Mouse (Mus musculus) fibroblast of lung, adult 2 months (primary cell): Measurements from ENCODE around the gene Olfr1295.

Experiments used
- DNase-seq: peaks from one replicate; pipeline ENCODE4 v3.0.0-alpha.2; 2011; ENCODE audit warnings: low read depth

Olfr1295 gene

DNA sequence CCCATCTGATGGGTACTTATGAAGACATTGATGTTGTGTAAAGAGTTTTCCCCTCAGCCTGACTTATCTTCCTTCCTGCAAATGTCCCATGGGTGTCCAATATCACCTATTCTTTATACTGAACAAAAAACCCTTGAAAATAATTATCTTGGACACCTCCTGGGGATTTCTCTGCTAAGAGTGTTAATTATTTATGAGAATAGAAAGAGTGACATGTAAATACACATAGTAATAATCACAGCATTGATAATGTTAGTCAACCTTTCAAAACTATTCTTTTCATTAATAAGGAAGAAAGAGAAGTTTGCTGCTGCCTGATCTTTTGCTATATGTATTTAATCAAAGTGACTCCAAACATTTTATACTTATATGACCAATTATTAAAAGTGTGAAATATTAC lies at the start of gene Olfr1295:
Gene Olfr1295, minus strand, starts transcription at position 101 of the 400 bp plus-strand sequence.
- DNase-seq = no peak

DNA sequence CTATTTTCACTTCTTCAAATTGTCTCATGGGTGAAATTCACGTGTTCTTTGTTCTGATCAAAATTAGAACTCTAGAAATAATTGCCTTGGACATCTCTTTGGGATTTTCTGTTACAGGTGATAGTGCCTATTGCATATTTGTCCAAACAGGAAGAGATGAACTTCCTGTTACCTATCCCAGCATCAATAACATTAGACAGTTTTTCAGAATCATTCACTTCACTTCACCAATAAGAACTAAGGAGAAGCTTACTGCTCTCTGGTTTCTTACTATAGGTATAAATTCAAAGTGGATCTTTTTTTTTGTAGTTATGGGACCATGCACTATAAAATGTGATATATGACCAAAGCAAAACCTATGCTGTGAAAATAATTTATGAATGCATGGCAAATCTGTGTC lies 29.3 kb downstream of the Olfr1295 start, which contains the start of gene Olfr1294:
Gene Olfr1294, minus strand, starts transcription at position 101 of the 400 bp plus-strand sequence.
- DNase-seq = no peak

DNA sequence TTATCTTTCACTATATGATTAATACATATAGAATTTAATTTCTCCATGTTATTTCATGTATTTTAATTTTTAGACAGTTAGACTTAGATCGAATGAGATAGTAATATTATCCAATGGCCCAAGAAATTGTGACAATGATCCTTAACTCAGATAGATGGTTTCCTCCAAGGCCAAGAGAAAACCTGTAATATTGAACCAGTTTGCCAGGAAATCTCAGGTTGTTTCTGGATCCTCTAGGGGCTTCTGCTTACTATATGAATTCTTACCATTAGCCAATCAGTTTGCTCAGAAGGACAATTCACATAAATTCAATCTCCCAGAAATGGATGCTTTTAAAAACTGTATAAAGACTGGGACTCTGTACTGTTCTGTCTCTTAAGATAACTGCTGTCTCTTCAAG lies 44.6 kb downstream of the Olfr1295 start, which contains the start of gene Olfr1293-ps:
Gene Olfr1293-ps, plus strand, starts transcription at position 301 of the 400 bp plus-strand sequence.
- no peak for DNase-seq

DNA sequence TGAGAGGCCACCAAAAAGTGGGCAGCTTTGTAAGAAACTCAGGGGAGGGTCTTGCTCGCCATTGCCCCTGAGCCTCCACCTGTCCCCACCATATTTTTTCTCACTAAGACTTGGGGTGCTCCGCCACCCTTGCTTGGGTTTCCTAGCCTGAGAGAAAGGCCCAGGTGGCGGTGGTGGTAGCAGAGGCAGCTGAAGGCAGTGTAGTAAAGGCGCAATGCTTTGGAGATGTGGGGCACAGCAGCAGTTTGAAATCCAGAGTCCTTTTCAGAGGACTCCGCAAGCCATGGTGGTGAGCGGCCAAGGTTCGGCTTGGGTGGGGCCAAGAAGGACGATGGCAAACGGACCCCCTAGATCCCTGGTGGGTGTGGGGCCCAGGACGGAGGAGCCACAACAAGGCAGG lies 52.0 kb downstream of the Olfr1295 start:
- DNase-seq = no peak
